Mouse (Mus musculus): ENCODE data around the gene Apoa2.

Gene Apoa2

GRCm38 (mm10) chr1:171224857-171225256 lies at the start of gene Apoa2:
Gene Apoa2, plus strand, starts transcription at chr1:171225054.
- in situ Hi-C loops (cut with MboI, MseI), result loop anchor here (5.0 kb wide), 1 partner anchor 103 kb away; no protein-coding TSS in a partner anchor

- in situ Hi-C loops (cut with MboI, MseI), result loop anchor here (5.0 kb wide), 1 partner anchor 47 kb away; no protein-coding TSS in a partner anchor
Measured at GRCm38 (mm10) chr1:171179487-171180171, 45.2 kb upstream of the Apoa2 start.

- in situ Hi-C loops (cut with MboI, MseI), result no loop called here
Measured at GRCm38 (mm10) chr1:171183025-171183424, 41.8 kb upstream of the Apoa2 start.

GRCm38 (mm10) chr1:171183620-171184019 lies 41.2 kb upstream of the Apoa2 start:
- in situ Hi-C loops (cut with MboI, MseI), result no loop called here

GRCm38 (mm10) chr1:171184314-171184713 lies 40.5 kb upstream of the Apoa2 start:
- in situ Hi-C loops (cut with MboI, MseI), result no loop called here

- in situ Hi-C loops (cut with MboI, MseI), result no loop called here
Measured at GRCm38 (mm10) chr1:171185655-171186054, 39.2 kb upstream of the Apoa2 start.

- in situ Hi-C loops (cut with MboI, MseI), result no loop called here
Measured at GRCm38 (mm10) chr1:171187851-171188700, 36.8 kb upstream of the Apoa2 start.

GRCm38 (mm10) chr1:171189046-171189445 lies 35.8 kb upstream of the Apoa2 start:
- in situ Hi-C loops (cut with MboI, MseI), result no loop called here

GRCm38 (mm10) chr1:171189476-171190114 lies 35.3 kb upstream of the Apoa2 start:
- in situ Hi-C loops (cut with MboI, MseI), result no loop called here

- in situ Hi-C loops (cut with MboI, MseI), result no loop called here
Measured at GRCm38 (mm10) chr1:171190832-171191231, 34.0 kb upstream of the Apoa2 start.

- in situ Hi-C loops (cut with MboI, MseI), result no loop called here
Measured at GRCm38 (mm10) chr1:171192283-171192682, 32.6 kb upstream of the Apoa2 start.

GRCm38 (mm10) chr1:171193093-171193840 lies 31.6 kb upstream of the Apoa2 start:
- in situ Hi-C loops (cut with MboI, MseI), result no loop called here

- in situ Hi-C loops (cut with MboI, MseI), result no loop called here
Measured at GRCm38 (mm10) chr1:171193911-171194830, 30.7 kb upstream of the Apoa2 start.

- in situ Hi-C loops (cut with MboI, MseI), result no loop called here
Measured at GRCm38 (mm10) chr1:171195046-171195822, 29.6 kb upstream of the Apoa2 start.

- in situ Hi-C loops (cut with MboI, MseI), result no loop called here
Measured at GRCm38 (mm10) chr1:171195887-171196397, 28.9 kb upstream of the Apoa2 start, which contains the start of gene Pcp4l1. Gene Pcp4l1, minus strand, starts transcription at chr1:171196268.

GRCm38 (mm10) chr1:171199532-171199931 lies 25.3 kb upstream of the Apoa2 start:
- in situ Hi-C loops (cut with MboI, MseI), result no loop called here

GRCm38 (mm10) chr1:171200769-171201168 lies 24.1 kb upstream of the Apoa2 start:
- in situ Hi-C loops (cut with MboI, MseI), result loop anchor here (10.0 kb wide), 1 partner anchor 1246 kb away; no protein-coding TSS in a partner anchor

- in situ Hi-C loops (cut with MboI, MseI), result loop anchor here (10.0 kb wide), 1 partner anchor 1249 kb away; no protein-coding TSS in a partner anchor
Measured at GRCm38 (mm10) chr1:171203471-171204248, 21.2 kb upstream of the Apoa2 start.
